7 mouse cellular contexts compared by ENCODE assay signal in genomic region chr8:31031721-31032591, GRCm38 (mm10).
A peak's percentile ranks its signal among the peaks of the same experiment; 100 is the strongest.
DNase-seq lines count a peak whose midpoint lies in the region; ATAC-seq lines count a peak whose summit lies in the region.

No protein-coding gene starts in this region.

- peak; percentile 79 for DNase-seq in ZHBTc4 (ENCODE audit: low read depth, low spot score)
- DNase-seq in cerebellum, postnatal 14 days = peak; percentile 87 to 88
- peak; percentile 56 for DNase-seq in gastrocnemius, adult 18-20 months (ENCODE audit: low spot score)
- DNase-seq in hindlimb bud, embryonic 11.5 days (ENCODE audit: extremely low spot score, low read depth, low spot score) = peak; percentile 53
- DNase-seq in left cerebral cortex, postnatal 10 days (ENCODE audit: extremely low spot score in 1 of 2, low spot score in 2 of 2) = peak; percentile 59 to 66
- peak; percentile 37 to 42 for DNase-seq in right cerebral cortex, postnatal 36 days (ENCODE audit: low spot score in 2 of 2)

- ATAC-seq in megakaryocyte progenitor cell, adult 5-6 weeks (replicated peaks; ENCODE audit: poor library complexity) = peak; percentile 93

- intact Hi-C loops in left cerebral cortex, postnatal 10 days (cut with DNase I) = loop anchor here (5.0 kb wide), 2 partner anchors 115 to 190 kb away; no protein-coding TSS in a partner anchor

Comparison
In these comparisons a context has a peak if more than half of its experiments do, and no peak if none do; other contexts are left out.
1. Peak in every context shown above with its lines: DNase-seq and ATAC-seq.